11 mouse cellular contexts compared by ENCODE assay signal in the genomic region with DNA sequence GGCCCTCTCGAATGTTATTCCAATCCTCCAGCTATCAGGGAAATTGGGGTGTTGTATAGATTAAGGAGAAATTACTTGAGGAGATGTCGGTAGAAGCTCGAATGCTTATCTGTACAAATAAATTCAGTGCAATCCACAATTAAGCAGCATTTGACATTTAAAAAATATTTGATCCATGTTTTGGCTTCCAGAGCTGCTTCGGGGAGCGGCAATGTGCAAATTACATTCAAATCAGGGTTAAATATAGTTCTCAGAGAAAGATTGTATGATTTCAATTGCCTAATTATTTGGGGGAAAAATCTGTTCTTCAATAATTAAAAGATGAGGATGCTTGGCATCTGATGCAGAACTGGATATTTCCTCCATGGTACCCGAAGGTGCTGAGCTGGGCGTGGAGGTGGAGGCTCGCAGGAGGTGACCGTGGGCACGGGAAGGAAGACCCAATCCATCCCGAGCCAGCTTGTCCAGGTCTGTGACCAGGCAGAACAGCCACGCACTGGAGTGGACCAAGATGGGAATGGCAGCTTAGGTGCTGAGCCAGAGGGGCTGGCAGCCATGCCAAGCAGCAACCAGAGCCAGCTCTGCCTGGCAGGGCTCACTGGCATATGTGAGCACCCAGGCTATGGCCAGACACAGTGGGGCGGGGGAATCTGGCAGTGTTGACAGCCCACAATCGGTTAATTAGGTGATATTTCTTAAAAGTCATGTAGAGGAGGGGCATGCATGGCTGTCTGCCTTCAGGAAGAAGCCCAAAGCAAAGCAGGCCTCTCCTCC.
DNase-seq lines count a peak whose midpoint lies in the region; ATAC-seq lines count a peak whose summit lies in the region.
"Had no signal": no experiment of that assay in that cellular context is flagged by ENCODE, and none has a peak within 500 bp of the region (broad histone marks: within the 10 kb centered on the region; RNA-seq: fewer than 3 reads in every experiment).

No protein-coding gene starts in this region.

- DNase-seq in midbrain, embryonic 11.5 days (ENCODE audit: low spot score, missing footprints) = no peak
- peak; percentile 79 to 84 for DNase-seq in cerebellum, postnatal 36 days
- DNase-seq in layer of hippocampus, adult 18-20 months (ENCODE audit: low spot score in 2 of 2) = peak; percentile 80 to 91
- DNase-seq in right cerebral cortex, postnatal 4 days = peak; percentile 68
- no peak for DNase-seq in kidney, postnatal 4 days
- DNase-seq in embryo, embryonic 11 days = no peak
- DNase-seq: liver, embryonic 13.5 days had no signal

- no peaks in the 10 kb centered on the region for H3K9me3 ChIP-seq in midbrain, embryonic 15.5 days
- no peaks in the 10 kb centered on the region for H3K9me3 ChIP-seq in midbrain, embryonic 11.5 days (ENCODE audit: control insufficient read depth, low read length)
- H3K9me3 ChIP-seq: liver, embryonic 13.5 days; neural tube, embryonic 12.5 days; stomach, embryonic 15.5 days had no signal

- H3K27ac ChIP-seq in midbrain, embryonic 15.5 days = peak overlapping the region; percentile 44; the same call in 1 of the 2 replicates
- no peak overlapping the region for H3K27ac ChIP-seq in midbrain, embryonic 11.5 days (ENCODE audit: low read depth, low read length)
- H3K27ac ChIP-seq: liver, embryonic 13.5 days; neural tube, embryonic 12.5 days; stomach, embryonic 15.5 days had no signal

- H3K4me3 ChIP-seq in midbrain, embryonic 15.5 days = no peak overlapping the region
- no peak overlapping the region for H3K4me3 ChIP-seq in midbrain, embryonic 11.5 days (ENCODE audit: low read depth, low read length)
- H3K4me3 ChIP-seq: liver, embryonic 13.5 days; neural tube, embryonic 12.5 days; stomach, embryonic 15.5 days had no signal

- H3K27me3 ChIP-seq in midbrain, embryonic 15.5 days (replicated peaks) = peaks cover 3% of the 10 kb centered on the region; the same call in 1 of the 2 replicates
- H3K27me3 ChIP-seq in midbrain, embryonic 11.5 days (ENCODE audit: control insufficient read depth, insufficient read depth, low read length) = no peaks in the 10 kb centered on the region
- H3K27me3 ChIP-seq: stomach, embryonic 15.5 days had no signal

- peaks cover 4% of the 10 kb centered on the region; the same call in 1 of the 2 replicates for H3K4me1 ChIP-seq in midbrain, embryonic 15.5 days
- no peaks in the 10 kb centered on the region for H3K4me1 ChIP-seq in midbrain, embryonic 11.5 days (ENCODE audit: control insufficient read depth, insufficient read depth, low read length)
- H3K4me1 ChIP-seq: liver, embryonic 13.5 days; neural tube, embryonic 12.5 days; stomach, embryonic 15.5 days had no signal

- no peaks in the 10 kb centered on the region for H3K36me3 ChIP-seq in midbrain, embryonic 15.5 days (replicated peaks)
- no peaks in the 10 kb centered on the region for H3K36me3 ChIP-seq in midbrain, embryonic 11.5 days (ENCODE audit: control insufficient read depth, insufficient read depth, low read length)
- H3K36me3 ChIP-seq: liver, embryonic 13.5 days; neural tube, embryonic 12.5 days; stomach, embryonic 15.5 days had no signal

- 0 out of 2 replicates have a peak, but pooled peaks have one; percentile 49 for ATAC-seq in midbrain, embryonic 15.5 days (replicated peaks)
- no peak for ATAC-seq in midbrain, embryonic 11.5 days (ENCODE audit: low FRiP score)
- ATAC-seq: Patski had no signal

- no peak overlapping the region for H3K9ac ChIP-seq in midbrain, embryonic 15.5 days
- H3K9ac ChIP-seq in midbrain, embryonic 11.5 days (ENCODE audit: low read length) = no peak overlapping the region
- H3K9ac ChIP-seq: liver, embryonic 13.5 days; neural tube, embryonic 12.5 days; stomach, embryonic 15.5 days had no signal

- H3K4me2 ChIP-seq in midbrain, embryonic 15.5 days = no peak overlapping the region
- H3K4me2 ChIP-seq in midbrain, embryonic 11.5 days = no peak overlapping the region
- H3K4me2 ChIP-seq: liver, embryonic 13.5 days; neural tube, embryonic 12.5 days; stomach, embryonic 15.5 days had no signal

- WGBS in midbrain, embryonic 15.5 days = 72% methylated on average over 14 of the region's 14 CpGs
- WGBS in midbrain, embryonic 11.5 days = 89% methylated on average over 14 of the region's 14 CpGs

Comparison
In these comparisons a context has a peak if more than half of its experiments do, and no peak if none do; other contexts are left out.
1. DNase-seq: peak in cerebellum, postnatal 36 days (2 of 2), layer of hippocampus, adult 18-20 months (2 of 2) and right cerebral cortex, postnatal 4 days (single experiment); none in midbrain, embryonic 11.5 days (single experiment), kidney, postnatal 4 days (0 of 2) and embryo, embryonic 11 days (single experiment).